Mouse (Mus musculus): ENCODE measurements around the gene Pet100.

Pet100 gene

DNA sequence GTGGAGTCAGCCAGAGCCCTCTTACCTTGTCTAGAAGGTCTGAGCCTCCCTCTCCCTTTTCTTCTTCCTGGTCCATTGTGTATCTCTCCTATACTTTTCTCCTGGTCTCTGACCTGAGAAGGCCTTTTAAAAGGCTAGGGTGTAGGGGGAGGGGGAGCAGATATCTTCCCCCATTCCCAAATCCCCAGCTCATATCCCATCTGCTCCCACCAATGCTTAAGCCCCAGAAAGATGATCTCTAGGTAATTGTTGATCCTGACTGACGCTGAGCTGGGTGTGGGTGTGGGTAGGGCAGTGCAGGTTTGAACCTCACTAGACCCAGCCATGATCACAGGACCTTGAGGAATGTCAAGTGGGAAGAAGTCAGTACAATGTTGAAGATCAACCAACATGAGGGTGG is 4.1 kb downstream of the Pet100 start, which contains the start of gene Pcp2:
Gene Pcp2, minus strand, starts transcription at position 101 of the 400 bp plus-strand sequence.
- DNase-seq (ENCODE audit: low read depth, low spot score): no peak

- no peak for DNase-seq (ENCODE audit: low read depth, low spot score)
Observed at GRCm38 (mm10) chr8:3626971-3627370, 5.6 kb downstream of the Pet100 start.

GRCm38 (mm10) chr8:3628014-3628413 is 6.7 kb downstream of the Pet100 start:
- DNase-seq (ENCODE audit: low read depth, low spot score): peak; percentile 25

GRCm38 (mm10) chr8:3630647-3631477 is 9.5 kb downstream of the Pet100 start, which contains the start of gene Stxbp2:
Gene Stxbp2, plus strand, starts transcription at chr8:3630955.
- peak; percentile 54 for DNase-seq (ENCODE audit: low read depth, low spot score)

GRCm38 (mm10) chr8:3631478-3631875 is 10.1 kb downstream of the Pet100 start:
- DNase-seq (ENCODE audit: low read depth, low spot score): no peak

DNA sequence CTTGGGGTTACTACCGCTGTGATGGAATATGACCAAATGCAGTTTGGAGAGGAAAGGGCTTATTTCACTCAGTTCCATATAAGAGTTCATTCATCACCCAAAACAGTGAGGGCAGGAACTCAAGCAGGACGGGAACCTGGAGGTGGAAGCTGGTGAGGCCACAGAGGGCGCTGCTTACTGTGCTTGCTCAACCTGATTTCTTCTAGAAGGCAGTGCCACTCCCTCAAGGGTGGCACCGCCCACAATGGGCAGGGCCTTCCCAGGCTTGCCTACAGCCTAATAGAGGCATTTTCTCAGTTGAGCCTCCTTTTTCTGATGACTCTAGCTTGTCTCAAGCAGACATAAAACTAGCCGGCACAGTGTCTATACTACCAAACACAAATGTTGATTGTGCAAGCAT is 24.5 kb downstream of the Pet100 start:
- no peak for DNase-seq (ENCODE audit: low read depth, low spot score)

GRCm38 (mm10) chr8:3646824-3647531 is 25.6 kb downstream of the Pet100 start:
- no peak for DNase-seq (ENCODE audit: low read depth, low spot score)

DNA sequence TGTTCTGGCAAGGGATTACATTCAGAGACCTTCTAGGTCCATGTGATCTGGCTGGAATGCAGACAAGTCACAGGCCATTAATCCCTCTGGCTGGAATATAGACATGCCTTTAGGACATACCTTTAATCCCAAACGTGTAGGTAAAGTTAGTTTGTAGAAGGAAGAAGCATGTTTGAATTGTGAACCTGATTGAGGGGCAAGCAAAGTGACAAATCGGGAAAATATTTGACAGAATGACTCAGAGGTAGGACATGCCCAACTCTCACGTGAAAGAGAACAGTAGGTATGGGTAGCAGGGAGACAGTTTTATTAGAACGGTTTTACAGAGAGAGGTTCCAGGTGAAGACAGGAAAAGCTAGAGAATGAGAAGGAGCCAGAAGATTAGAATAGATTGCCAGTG is 26.2 kb downstream of the Pet100 start:
- no peak for DNase-seq (ENCODE audit: low read depth, low spot score)

DNA sequence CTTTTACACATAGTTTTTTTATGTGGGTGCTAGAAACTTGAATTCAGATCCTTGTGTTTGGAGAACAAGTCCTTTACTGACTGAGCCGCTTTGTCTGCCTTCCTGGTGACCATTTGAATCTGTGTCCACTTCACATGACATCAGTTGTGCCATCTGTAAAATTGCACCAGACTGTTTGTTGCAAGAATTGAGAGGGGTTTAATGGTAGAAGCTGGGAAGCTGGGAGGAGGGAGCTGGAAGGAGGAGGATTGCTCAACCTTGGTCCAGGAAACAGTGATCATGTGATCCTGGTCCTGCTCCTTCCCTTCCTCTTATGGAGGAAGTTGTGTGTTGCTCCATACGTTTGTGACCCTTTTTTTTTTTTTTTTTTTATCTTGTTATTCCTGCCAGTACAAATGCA is 26.9 kb downstream of the Pet100 start:
- no peak for DNase-seq (ENCODE audit: low read depth, low spot score)

GRCm38 (mm10) chr8:3648990-3649389 is 27.6 kb downstream of the Pet100 start:
- DNase-seq (ENCODE audit: low read depth, low spot score): peak; percentile 35

GRCm38 (mm10) chr8:3652845-3653244 is 31.5 kb downstream of the Pet100 start:
- DNase-seq (ENCODE audit: low read depth, low spot score): no peak

GRCm38 (mm10) chr8:3654726-3655508 is 33.6 kb downstream of the Pet100 start:
- DNase-seq (ENCODE audit: low read depth, low spot score): no peak

- no peak for DNase-seq (ENCODE audit: low read depth, low spot score)
Observed at GRCm38 (mm10) chr8:3655526-3655925, 34.2 kb downstream of the Pet100 start, which contains the start of gene Retn. Gene Retn, plus strand, starts transcription at chr8:3655770.

DNA sequence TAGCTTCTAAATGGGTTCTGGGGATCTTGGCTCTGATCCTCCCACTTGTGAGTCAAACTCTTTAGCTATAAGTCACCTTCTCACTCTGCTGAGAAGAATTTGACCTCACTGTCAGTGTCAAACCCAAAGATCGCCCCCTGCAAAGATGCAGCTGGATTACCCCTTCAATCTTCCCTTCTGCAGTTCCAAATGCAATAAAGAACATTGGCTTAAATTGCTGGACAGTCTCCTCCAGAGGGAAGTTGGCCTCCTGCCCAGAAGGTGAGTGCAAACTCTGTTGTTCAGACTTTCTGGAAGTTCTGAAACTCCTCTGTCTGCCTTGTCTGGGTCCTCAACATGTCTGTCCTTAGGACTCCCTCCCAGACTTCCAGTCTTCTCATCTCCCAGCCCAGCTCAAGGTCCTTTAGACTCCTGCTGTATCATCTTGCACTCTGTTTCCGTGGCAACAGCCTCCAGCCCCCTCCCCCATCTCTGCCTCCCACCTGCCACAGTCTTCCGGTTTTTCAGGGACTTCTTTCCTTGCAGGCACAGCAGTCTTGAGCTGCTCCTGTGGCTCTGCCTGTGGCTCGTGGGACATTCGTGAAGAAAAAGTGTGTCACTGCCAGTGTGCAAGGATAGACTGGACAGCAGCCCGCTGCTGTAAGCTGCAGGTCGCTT is 35.5 kb downstream of the Pet100 start:
- peak; percentile 27 for DNase-seq (ENCODE audit: low read depth, low spot score)

GRCm38 (mm10) chr8:3660889-3661288 is 39.5 kb downstream of the Pet100 start:
- no peak for DNase-seq (ENCODE audit: low read depth, low spot score)

- DNase-seq (ENCODE audit: low read depth, low spot score): no peak
Observed at GRCm38 (mm10) chr8:3664405-3664804, 43.1 kb downstream of the Pet100 start.

DNA sequence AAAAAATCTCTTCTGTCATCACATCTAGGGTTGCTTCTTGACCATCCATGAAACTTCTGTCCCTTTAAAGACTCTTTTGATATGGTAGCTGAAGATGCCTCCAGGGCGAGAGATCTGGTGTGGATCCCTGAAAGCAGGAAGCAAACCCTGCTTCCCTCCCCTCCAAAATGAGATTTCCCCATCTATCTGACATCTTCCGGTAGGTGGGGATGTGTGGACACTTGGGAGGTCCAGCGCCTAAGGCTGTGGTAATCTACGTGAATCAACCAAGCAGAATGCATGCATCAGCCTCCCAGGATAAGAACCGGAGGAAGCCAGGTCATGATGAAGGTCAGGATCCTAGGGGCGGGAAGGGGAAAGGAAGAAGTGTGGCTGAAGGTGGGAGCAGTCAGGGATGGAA is 44.2 kb downstream of the Pet100 start, which contains the start of gene Mcemp1:
Gene Mcemp1, plus strand, starts transcription at position 248 of the 400 bp plus-strand sequence.
- no peak for DNase-seq (ENCODE audit: low read depth, low spot score)

DNA sequence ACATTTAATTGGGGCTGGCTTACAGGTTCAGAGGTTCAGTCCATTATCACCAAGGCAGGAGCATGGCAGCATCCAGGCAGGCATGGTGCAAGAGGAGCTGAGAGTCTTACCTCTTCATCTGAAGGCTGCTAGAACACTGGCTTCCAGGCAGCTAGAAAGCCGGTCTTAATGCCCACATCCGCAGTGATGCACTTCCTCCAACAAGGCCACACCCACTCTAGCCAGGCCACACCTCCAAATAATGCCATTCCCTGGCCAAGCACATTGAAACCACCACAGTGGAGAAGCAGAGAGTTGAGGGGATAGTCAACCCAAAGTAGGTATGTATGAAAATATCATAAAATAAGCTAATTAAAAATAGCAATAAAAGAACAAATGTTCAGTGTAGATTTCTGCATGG is 49.0 kb downstream of the Pet100 start:
- DNase-seq (ENCODE audit: low read depth, low spot score): no peak

DNA sequence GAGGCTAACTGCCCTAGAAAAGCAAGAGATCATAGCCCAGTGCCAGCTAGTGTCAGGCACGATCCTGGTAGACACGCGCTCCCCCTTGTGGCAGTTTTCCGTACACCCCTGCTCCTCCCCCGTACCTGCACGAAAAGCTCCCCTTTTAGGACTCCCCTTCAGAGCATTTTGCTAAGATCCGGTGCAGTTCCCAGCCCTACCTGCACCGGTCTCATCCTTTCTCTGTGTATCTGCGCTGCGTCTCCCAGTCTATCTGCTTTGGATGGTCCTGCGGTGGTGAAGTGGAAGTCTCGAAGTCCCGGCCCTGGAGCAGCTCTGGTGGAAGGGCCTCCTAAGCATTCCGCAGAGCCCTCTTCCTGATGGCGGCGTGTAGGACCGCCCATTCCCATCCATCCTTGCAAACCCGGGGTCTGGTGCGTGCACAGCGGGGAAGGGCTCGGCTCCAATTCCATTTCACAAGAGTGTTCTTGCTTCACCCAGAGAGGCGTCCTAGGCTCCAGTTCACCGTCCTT is 50.7 kb downstream of the Pet100 start, which contains the start of gene Fcor:
Gene Fcor, minus strand, starts transcription at position 383 of the 512 bp plus-strand sequence.
- DNase-seq (ENCODE audit: low read depth, low spot score): peak; percentile 85

GRCm38 (mm10) chr8:3674671-3675070 is 53.3 kb downstream of the Pet100 start:
- DNase-seq (ENCODE audit: low read depth, low spot score): no peak

Measured in forelimb bud, embryonic 11.5 days (tissue).